Mouse (Mus musculus): ENCODE data around the gene Hist1h2ab. TPM values are rescaled to one million over a fixed set of nuclear protein-coding genes. Genes with fewer than 3 reads are reported as not detected.
"Not testable (repeated sequence)": the region's sequence is repeated elsewhere in the genome, so short reads cannot be mapped to it uniquely, and the experiment has no call there.

Gene Hist1h2ab
- polyA plus RNA-seq, 1 experiment from 2014 or later, result 63.8 TPM

DNA sequence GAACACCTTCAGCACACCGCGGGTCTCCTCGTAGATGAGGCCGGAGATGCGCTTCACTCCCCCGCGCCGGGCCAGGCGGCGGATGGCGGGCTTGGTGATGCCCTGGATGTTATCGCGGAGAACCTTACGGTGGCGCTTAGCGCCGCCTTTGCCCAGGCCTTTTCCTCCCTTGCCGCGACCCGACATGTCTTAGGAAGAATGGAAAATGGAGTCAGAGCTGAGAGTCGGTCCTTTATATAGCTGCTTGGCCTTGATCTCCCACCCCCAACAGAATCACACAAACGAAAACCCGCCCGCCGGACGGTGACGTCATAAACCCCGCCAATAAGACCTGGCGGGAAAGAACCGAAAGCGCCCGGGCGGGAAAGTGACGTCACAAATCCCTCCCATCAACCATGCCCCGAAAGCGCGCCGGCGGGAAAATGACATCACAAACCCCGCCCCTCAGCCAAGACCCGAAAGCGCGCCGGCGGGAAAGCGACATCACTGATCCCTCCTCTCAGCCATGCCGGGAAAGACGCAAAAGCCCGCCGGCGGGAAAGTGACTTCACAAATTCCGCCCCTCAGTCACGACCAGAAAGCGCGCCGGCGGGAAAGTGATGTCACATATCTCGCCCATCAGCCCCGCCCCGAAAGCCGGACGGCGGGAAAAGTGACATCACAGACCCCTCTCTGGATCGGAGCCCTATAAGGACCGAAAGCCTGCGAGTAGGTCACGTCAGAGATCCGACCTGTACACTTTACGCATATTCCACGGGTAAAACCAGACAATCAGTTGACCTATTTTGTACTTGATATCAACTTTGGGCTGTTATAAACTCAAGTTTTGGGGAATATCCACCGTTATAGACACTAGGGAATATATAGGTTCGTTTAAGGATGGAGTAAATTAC is 10.3 kb downstream of the Hist1h2ab start, which contains the start of gene Hist1h4a:
Hist1h4a (minus strand) TSS at position 259 of the 893 bp plus-strand sequence.
- peak; percentile 81 for ATAC-seq (ENCODE audit: insufficient number of reproducible peaks, low FRiP score, low TSS enrichment, low read depth)
- no peaks in the 10 kb centered on the region for H3K27me3 ChIP-seq (ENCODE audit: control insufficient read depth, insufficient read depth, low read length)
- peak within 1 kb of the TSS; percentile 74 for H3K9ac ChIP-seq (ENCODE audit: low read length)
- under 1% methylated on average over 61 of the region's 72 CpGs for WGBS
- H3K9me3 ChIP-seq (ENCODE audit: control insufficient read depth, low read length), result no peaks in the 10 kb centered on the region
- DNase-seq (ENCODE audit: low spot score), result peak; percentile 100
- H3K27ac ChIP-seq (replicated peaks; ENCODE audit: low read depth, low read length), result peak within 1 kb of the TSS; percentile 86
- H3K4me2 ChIP-seq (ENCODE audit: low read depth, severe bottlenecking), result peak within 1 kb of the TSS; percentile 65
- H3K36me3 ChIP-seq (ENCODE audit: control insufficient read depth, insufficient read depth, low read length), result no peaks in the 10 kb centered on the region
- H3K4me3 ChIP-seq (ENCODE audit: low read depth, low read length), result peak within 1 kb of the TSS; percentile 36
- H3K4me1 ChIP-seq (ENCODE audit: control insufficient read depth, insufficient read depth, low read length), result peaks cover 8% of the 10 kb centered on the region

GRCm38 (mm10) chr13:23761871-23762821 is 11.2 kb downstream of the Hist1h2ab start, which contains the start of gene Hist1h3a:
Gene Hist1h3a (minus strand): TSS chr13:23762386.
- DNase-seq (ENCODE audit: low spot score), result peak; percentile 76

GRCm38 (mm10) chr13:23763242-23763585 is 12.3 kb downstream of the Hist1h2ab start:
- no peaks in the 10 kb centered on the region for H3K36me3 ChIP-seq (ENCODE audit: control insufficient read depth, insufficient read depth, low read length)
- H3K9me3 ChIP-seq (ENCODE audit: control insufficient read depth, low read length), result no peaks in the 10 kb centered on the region
- peak overlapping the region; percentile 75 for H3K27ac ChIP-seq (replicated peaks; ENCODE audit: low read depth, low read length)
- peak overlapping the region; percentile 44; the same call in 1 of the 2 replicates for H3K9ac ChIP-seq (ENCODE audit: low read length)
- DNase-seq (ENCODE audit: low spot score) (peak; percentile 47), ATAC-seq (ENCODE audit: insufficient number of reproducible peaks, low FRiP score, low TSS enrichment, low read depth) (no peak)
- no peaks in the 10 kb centered on the region for H3K27me3 ChIP-seq (ENCODE audit: control insufficient read depth, insufficient read depth, low read length)
- H3K4me3 ChIP-seq (ENCODE audit: low read depth, low read length), result peak overlapping the region; percentile 42
- H3K4me2 ChIP-seq (ENCODE audit: low read depth, severe bottlenecking), result peak overlapping the region; percentile 65
- under 1% methylated on average over 10 of the region's 10 CpGs for WGBS
- peaks cover 6% of the 10 kb centered on the region for H3K4me1 ChIP-seq (ENCODE audit: control insufficient read depth, insufficient read depth, low read length)

More at GRCm38 (mm10) chr13:23761871-23762821, 11.2 kb downstream of the Hist1h2ab start, which contains the start of gene Hist1h3a:
- not testable (repeated sequence) for H3K4me1 ChIP-seq (ENCODE audit: control insufficient read depth, insufficient read depth, low read length); H3K36me3 ChIP-seq (ENCODE audit: control insufficient read depth, insufficient read depth, low read length); H3K9me3 ChIP-seq (ENCODE audit: control insufficient read depth, low read length); H3K27me3 ChIP-seq (ENCODE audit: control insufficient read depth, insufficient read depth, low read length)
- H3K27ac ChIP-seq (replicated peaks; ENCODE audit: low read depth, low read length), result peak within 1 kb of the TSS; percentile 75
- H3K4me2 ChIP-seq (ENCODE audit: low read depth, severe bottlenecking), result peak within 1 kb of the TSS; percentile 65
- peak within 1 kb of the TSS; percentile 42 for H3K4me3 ChIP-seq (ENCODE audit: low read depth, low read length)
- H3K9ac ChIP-seq (ENCODE audit: low read length), result peak within 1 kb of the TSS; percentile 70
- WGBS, result under 1% methylated on average over 26 of the region's 52 CpGs
- peak; percentile 68 for ATAC-seq (ENCODE audit: insufficient number of reproducible peaks, low FRiP score, low TSS enrichment, low read depth)

DNA sequence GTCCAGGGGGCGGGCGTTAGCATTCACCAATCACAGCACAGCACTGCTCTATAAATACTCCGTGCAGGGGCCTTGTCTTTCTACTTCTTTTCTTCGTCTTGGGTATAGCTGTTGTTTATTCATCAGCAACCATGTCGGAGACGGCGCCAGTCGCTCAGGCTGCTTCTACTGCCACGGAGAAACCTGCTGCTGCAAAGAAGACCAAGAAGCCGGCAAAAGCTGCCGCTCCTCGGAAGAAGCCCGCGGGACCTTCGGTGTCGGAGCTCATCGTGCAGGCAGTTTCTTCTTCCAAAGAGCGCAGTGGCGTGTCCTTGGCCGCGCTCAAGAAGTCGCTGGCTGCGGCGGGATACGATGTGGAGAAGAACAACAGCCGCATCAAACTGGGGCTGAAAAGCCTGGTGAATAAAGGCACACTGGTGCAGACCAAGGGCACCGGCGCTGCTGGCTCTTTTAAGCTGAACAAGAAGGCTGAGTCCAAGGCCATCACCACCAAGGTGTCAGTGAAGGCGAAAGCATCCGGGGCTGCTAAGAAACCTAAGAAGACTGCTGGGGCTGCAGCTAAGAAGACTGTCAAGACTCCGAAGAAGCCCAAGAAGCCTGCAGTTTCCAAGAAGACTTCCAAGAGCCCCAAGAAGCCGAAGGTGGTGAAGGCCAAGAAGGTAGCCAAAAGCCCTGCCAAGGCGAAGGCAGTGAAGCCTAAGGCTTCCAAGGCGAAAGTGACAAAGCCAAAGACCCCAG is 12.8 kb downstream of the Hist1h2ab start, which contains the start of gene Hist1h1a:
Hist1h1a (plus strand) TSS at position 81 of the 738 bp plus-strand sequence.
- 4% methylated on average over 34 of the region's 34 CpGs for WGBS
- peak within 1 kb of the TSS; percentile 75 for H3K27ac ChIP-seq (replicated peaks; ENCODE audit: low read depth, low read length)
- ATAC-seq (ENCODE audit: insufficient number of reproducible peaks, low FRiP score, low TSS enrichment, low read depth), result peak; percentile 75

DNA sequence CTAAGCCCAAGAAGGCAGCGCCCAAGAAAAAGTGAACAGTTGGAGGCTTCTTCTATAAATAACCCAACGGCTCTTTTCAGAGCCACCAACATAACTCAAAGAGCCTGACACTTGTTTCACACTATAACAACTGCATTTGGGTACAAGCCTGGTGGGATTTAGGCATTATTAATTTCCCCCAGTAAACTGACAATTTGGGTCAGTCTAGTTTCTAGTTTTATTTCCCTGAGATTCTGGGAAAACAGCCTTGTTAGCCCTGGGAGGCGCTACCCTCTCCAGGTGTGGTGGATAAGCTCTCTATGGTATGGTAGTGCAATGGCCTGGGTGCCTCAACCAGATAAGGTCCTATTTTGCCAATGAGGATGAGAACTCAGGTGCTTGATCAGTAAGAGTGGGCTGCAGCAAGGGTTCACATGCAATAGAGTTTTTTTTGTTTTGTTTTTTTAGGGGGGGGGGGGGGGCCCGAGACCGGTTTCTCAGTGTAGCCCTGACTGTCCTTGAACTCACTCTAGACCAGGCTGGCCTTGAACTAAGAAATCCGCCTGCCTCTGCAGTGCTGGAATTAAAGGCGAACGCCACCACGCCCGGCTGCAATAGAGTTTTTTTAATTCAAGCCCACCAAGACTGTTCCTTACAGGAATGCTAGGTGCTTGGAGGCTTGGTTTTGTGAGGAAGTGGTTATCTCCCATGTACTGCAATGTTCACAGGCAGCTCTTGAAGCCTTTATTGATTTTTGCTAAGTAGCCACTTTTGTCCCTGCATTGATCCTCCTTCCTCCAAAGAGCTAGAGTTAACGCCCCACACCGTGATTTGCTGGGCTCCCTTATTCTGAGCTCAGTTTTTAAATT is 13.6 kb downstream of the Hist1h2ab start:
- Histone ChIP-seq H3K27me3 (ENCODE audit: control insufficient read depth, insufficient read depth, low read length) (no peaks in the 10 kb centered on the region), H3K4me1 (ENCODE audit: control insufficient read depth, insufficient read depth, low read length) (peaks cover 6% of the 10 kb centered on the region), H3K4me3 (ENCODE audit: low read depth, low read length) (peak overlapping the region; percentile 42), H3K27ac (replicated peaks; ENCODE audit: low read depth, low read length) (peak overlapping the region; percentile 75), H3K36me3 (ENCODE audit: control insufficient read depth, insufficient read depth, low read length) (no peaks in the 10 kb centered on the region), H3K9me3 (ENCODE audit: control insufficient read depth, low read length) (no peaks in the 10 kb centered on the region), H3K9ac (ENCODE audit: low read length) (peak overlapping the region; percentile 69), H3K4me2 (ENCODE audit: low read depth, severe bottlenecking) (peak overlapping the region; percentile 65)
- 36% methylated on average over 12 of the region's 12 CpGs for WGBS
- ATAC-seq (ENCODE audit: insufficient number of reproducible peaks, low FRiP score, low TSS enrichment, low read depth), result no peak
- DNase-seq (ENCODE audit: low spot score), result peak; percentile 64

More for the DNA sequence above, 12.8 kb downstream of the Hist1h2ab start, which contains the start of gene Hist1h1a:
- H3K36me3 ChIP-seq (ENCODE audit: control insufficient read depth, insufficient read depth, low read length), result no peaks in the 10 kb centered on the region
- peak within 1 kb of the TSS; percentile 42 for H3K4me3 ChIP-seq (ENCODE audit: low read depth, low read length)
- H3K4me2 ChIP-seq (ENCODE audit: low read depth, severe bottlenecking), result peak within 1 kb of the TSS; percentile 65
- no peaks in the 10 kb centered on the region for H3K9me3 ChIP-seq (ENCODE audit: control insufficient read depth, low read length)
- H3K27me3 ChIP-seq (ENCODE audit: control insufficient read depth, insufficient read depth, low read length), result no peaks in the 10 kb centered on the region
- peak; percentile 94 for DNase-seq (ENCODE audit: low spot score)
- peaks cover 6% of the 10 kb centered on the region for H3K4me1 ChIP-seq (ENCODE audit: control insufficient read depth, insufficient read depth, low read length)
- peak within 1 kb of the TSS; percentile 69 for H3K9ac ChIP-seq (ENCODE audit: low read length)

GRCm38 (mm10) chr13:23765172-23765513 is 14.2 kb downstream of the Hist1h2ab start:
- no peaks in the 10 kb centered on the region for H3K36me3 ChIP-seq (ENCODE audit: control insufficient read depth, insufficient read depth, low read length)
- H3K9ac ChIP-seq (ENCODE audit: low read length), result no peak overlapping the region
- H3K4me2 ChIP-seq (ENCODE audit: low read depth, severe bottlenecking), result no peak overlapping the region
- no peaks in the 10 kb centered on the region for H3K27me3 ChIP-seq (ENCODE audit: control insufficient read depth, insufficient read depth, low read length)
- DNase-seq (ENCODE audit: low spot score) (no peak), ATAC-seq (ENCODE audit: insufficient number of reproducible peaks, low FRiP score, low TSS enrichment, low read depth) (no peak)
- peaks cover 6% of the 10 kb centered on the region for H3K4me1 ChIP-seq (ENCODE audit: control insufficient read depth, insufficient read depth, low read length)
- H3K4me3 ChIP-seq (ENCODE audit: low read depth, low read length), result no peak overlapping the region
- no peak overlapping the region for H3K27ac ChIP-seq (replicated peaks; ENCODE audit: low read depth, low read length)
- 80% methylated on average over 1 of the region's 1 CpGs for WGBS
- no peaks in the 10 kb centered on the region for H3K9me3 ChIP-seq (ENCODE audit: control insufficient read depth, low read length)

- H3K4me1 ChIP-seq (ENCODE audit: control insufficient read depth, insufficient read depth, low read length), result peaks cover 6% of the 10 kb centered on the region
- H3K4me2 ChIP-seq (ENCODE audit: low read depth, severe bottlenecking), result no peak overlapping the region
- ATAC-seq (ENCODE audit: insufficient number of reproducible peaks, low FRiP score, low TSS enrichment, low read depth) (no peak), DNase-seq (ENCODE audit: low spot score) (no peak)
- H3K9me3 ChIP-seq (ENCODE audit: control insufficient read depth, low read length), result no peaks in the 10 kb centered on the region
- no peaks in the 10 kb centered on the region for H3K27me3 ChIP-seq (ENCODE audit: control insufficient read depth, insufficient read depth, low read length)
- no peak overlapping the region for H3K9ac ChIP-seq (ENCODE audit: low read length)
- no peak overlapping the region for H3K27ac ChIP-seq (replicated peaks; ENCODE audit: low read depth, low read length)
- no peak overlapping the region for H3K4me3 ChIP-seq (ENCODE audit: low read depth, low read length)
- no peaks in the 10 kb centered on the region for H3K36me3 ChIP-seq (ENCODE audit: control insufficient read depth, insufficient read depth, low read length)
Measured at GRCm38 (mm10) chr13:23766772-23767171, 15.8 kb downstream of the Hist1h2ab start.

All from limb, embryonic 11.5 days (tissue).